37 mouse cellular contexts compared by ENCODE assay signal in the genomic region with DNA sequence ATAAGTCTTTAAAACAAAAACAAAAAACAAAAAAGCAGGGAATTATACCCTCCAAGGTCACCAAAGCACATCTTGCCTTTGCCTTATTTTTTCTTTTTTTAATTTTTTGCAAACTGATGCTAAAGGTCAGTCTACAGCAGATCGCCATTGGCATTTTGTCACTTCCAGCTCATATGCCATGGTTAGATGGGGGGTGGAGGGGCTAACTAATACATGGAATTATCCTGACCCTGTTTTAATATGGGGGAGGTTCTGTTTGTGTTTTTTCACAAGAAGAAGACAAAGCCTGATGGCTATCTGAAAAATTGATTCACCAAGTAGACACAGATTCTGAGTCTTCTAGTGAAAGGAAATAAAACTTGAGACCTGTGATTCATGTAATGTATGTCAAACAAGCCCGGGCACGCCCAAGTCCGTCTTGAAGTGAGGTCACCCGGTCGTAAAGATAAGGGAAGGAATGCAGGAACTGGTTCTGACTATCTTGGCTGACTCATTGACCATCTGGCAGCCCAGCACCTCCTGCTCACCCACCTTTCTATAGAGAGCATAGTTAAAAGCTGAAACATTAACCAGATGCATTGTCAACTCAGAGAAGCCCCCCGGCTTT. TPM values are rescaled to one million over a fixed set of nuclear protein-coding genes. Genes with fewer than 3 reads are reported as not detected.
A peak's percentile ranks its signal among the peaks of the same experiment; 100 is the strongest.
DNase-seq lines count a peak whose midpoint lies in the region; ATAC-seq and TF ChIP-seq lines count a peak whose summit lies in the region.
"Had no signal": no experiment of that assay in that cellular context is flagged by ENCODE, and none has a peak within 500 bp of the region (broad histone marks: within the 10 kb centered on the region; RNA-seq: fewer than 3 reads in every experiment).

No protein-coding gene starts in this region.

- no peak overlapping the region for H3K4me3 ChIP-seq in liver, embryonic 12.5 days
- no peak overlapping the region for H3K4me3 ChIP-seq in MEL (ENCODE audit: control insufficient read depth in 1 of 2, insufficient read depth in 1 of 2, low read depth in 2 of 2, low read length in 2 of 2)
- H3K4me3 ChIP-seq in intestine, embryonic 16.5 days (ENCODE audit: low read length), result no peak overlapping the region
- H3K4me3 ChIP-seq: forebrain, embryonic 13.5 days; heart, embryonic 10.5 days; hindbrain, embryonic 13.5 days; liver, embryonic 15.5 days; lung, embryonic 15.5 days; megakaryocyte, embryonic 14.5 days; midbrain, embryonic 12.5 days; myocyte; neural tube, embryonic 12.5 days had no signal

- H3K36me3 ChIP-seq in liver, embryonic 12.5 days, result peaks cover 31% of the 10 kb centered on the region
- H3K36me3 ChIP-seq in MEL (ENCODE audit: control insufficient read depth in 1 of 2, insufficient read depth in 2 of 2, low read length in 2 of 2), result no peaks in the 10 kb centered on the region
- H3K36me3 ChIP-seq in intestine, embryonic 16.5 days (ENCODE audit: control insufficient read depth, insufficient read depth, low read length), result peaks cover 38% of the 10 kb centered on the region
- H3K36me3 ChIP-seq: liver, embryonic 15.5 days had no signal

- H3K79me2 ChIP-seq in MEL (ENCODE audit: control insufficient read depth, insufficient read depth, low read length, poor library complexity), result no peaks in the 10 kb centered on the region

- TF ChIP-seq POLR2A in MEL (IDR thresholded peaks at IDR 0.05; ENCODE audit: control insufficient read depth in 1 of 2, insufficient read depth in 1 of 2, low read depth in 1 of 2, low read length in 2 of 2, poor library complexity in 1 of 2), result no peak

- H3K27ac ChIP-seq in liver, embryonic 12.5 days, result no peak overlapping the region
- H3K27ac ChIP-seq in MEL (ENCODE audit: control insufficient read depth, low read depth, low read length), result no peak overlapping the region
- H3K27ac ChIP-seq in intestine, embryonic 16.5 days (ENCODE audit: low read length), result no peak overlapping the region
- H3K27ac ChIP-seq: forebrain, embryonic 13.5 days; heart, embryonic 10.5 days; hindbrain, embryonic 13.5 days; kidney, postnatal 0 days; liver, embryonic 15.5 days; lung, embryonic 15.5 days; midbrain, embryonic 12.5 days; neural tube, embryonic 12.5 days had no signal

- no peak for TF ChIP-seq CTCF in MEL (IDR thresholded peaks at IDR 0.05 in 2 of 3, conservative IDR thresholded peaks at IDR 0.05 in 1 of 3; ENCODE audit: control insufficient read depth in 1 of 3, insufficient read depth in 1 of 3, low read depth in 2 of 3, low read length in 3 of 3, poor library complexity in 1 of 3, severe bottlenecking in 1 of 3)

- no peaks in the 10 kb centered on the region for H3K27me3 ChIP-seq in liver, embryonic 12.5 days (replicated peaks)
- no peaks in the 10 kb centered on the region for H3K27me3 ChIP-seq in MEL (ENCODE audit: control insufficient read depth in 1 of 2, insufficient read depth in 2 of 2, low read length in 2 of 2)
- H3K27me3 ChIP-seq in intestine, embryonic 16.5 days (replicated peaks; ENCODE audit: control insufficient read depth, insufficient read depth, low read length), result no peaks in the 10 kb centered on the region
- H3K27me3 ChIP-seq: forebrain, embryonic 13.5 days; hindbrain, embryonic 13.5 days; liver, embryonic 15.5 days; lung, embryonic 15.5 days; megakaryocyte, embryonic 14.5 days; midbrain, embryonic 12.5 days; neural tube, embryonic 12.5 days had no signal

- 29% methylated on average over 7 of the region's 7 CpGs for WGBS in liver, embryonic 12.5 days (ENCODE audit: insufficient replicate concordance)
- WGBS in intestine, embryonic 16.5 days, result 43% methylated on average over 7 of the region's 7 CpGs

- no peak for TF ChIP-seq EP300 in MEL (IDR thresholded peaks at IDR 0.05; ENCODE audit: low read depth in 1 of 2, low read length in 2 of 2)

- no peak for TF ChIP-seq RAD21 in MEL (IDR thresholded peaks at IDR 0.05; ENCODE audit: low read depth, low read length)

- H3K9ac ChIP-seq in liver, embryonic 12.5 days, result no peak overlapping the region
- H3K9ac ChIP-seq in MEL (ENCODE audit: control insufficient read depth, low read depth, low read length, poor library complexity, severe bottlenecking), result no peak overlapping the region
- H3K9ac ChIP-seq in intestine, embryonic 16.5 days (ENCODE audit: low read depth, low read length), result no peak overlapping the region
- H3K9ac ChIP-seq: forebrain, embryonic 13.5 days; hindbrain, embryonic 13.5 days; liver, embryonic 15.5 days; lung, embryonic 15.5 days; midbrain, embryonic 12.5 days; neural tube, embryonic 12.5 days had no signal

- no peak overlapping the region for H3K4me2 ChIP-seq in liver, embryonic 12.5 days
- no peak overlapping the region for H3K4me2 ChIP-seq in intestine, embryonic 16.5 days (ENCODE audit: low read depth, low read length)
- H3K4me2 ChIP-seq: forebrain, embryonic 13.5 days; hindbrain, embryonic 13.5 days; liver, embryonic 15.5 days; lung, embryonic 15.5 days; midbrain, embryonic 12.5 days; neural tube, embryonic 12.5 days had no signal

- DNase-seq in liver (peak; percentile 10), 3134 (ENCODE audit: extremely low read depth, insufficient read length, low spot score) (peak; percentile 40), MEL (ENCODE audit: low read depth, low spot score) (peak; percentile 11)
- DNase-seq in frontal cortex, postnatal 36 days (ENCODE audit: low spot score in 2 of 2), result no peak
- DNase-seq in right cerebral cortex, postnatal 10 days (ENCODE audit: low spot score in 2 of 2), result no peak
- DNase-seq: adrenal gland, adult 8-10 months; B cell, adult 2 months; cerebellum, adult 2 months; cerebellum, postnatal 25 days; gastrocnemius, postnatal 14 days; heart, postnatal 4 days; kidney, adult 8-10 months; kidney, postnatal 4 days; left cerebral cortex, postnatal 4 days had no signal

- no peaks in the 10 kb centered on the region for H3K9me3 ChIP-seq in liver, embryonic 12.5 days (replicated peaks)
- H3K9me3 ChIP-seq in MEL (replicated peaks; ENCODE audit: insufficient read depth, low read length), result no peaks in the 10 kb centered on the region
- H3K9me3 ChIP-seq in intestine, embryonic 16.5 days (ENCODE audit: control insufficient read depth, low read length), result 0 out of 2 replicates have a peak, but pooled peaks cover 4% of the 10 kb centered on the region
- H3K9me3 ChIP-seq: heart, embryonic 10.5 days; liver, embryonic 15.5 days had no signal

- H3K4me1 ChIP-seq in liver, embryonic 12.5 days, result no peaks in the 10 kb centered on the region
- H3K4me1 ChIP-seq in MEL (ENCODE audit: control insufficient read depth in 1 of 2, insufficient read depth in 2 of 2, low read length in 2 of 2), result no peaks in the 10 kb centered on the region
- no peaks in the 10 kb centered on the region for H3K4me1 ChIP-seq in intestine, embryonic 16.5 days (ENCODE audit: control insufficient read depth, insufficient read depth, low read length)
- H3K4me1 ChIP-seq: forebrain, embryonic 13.5 days; heart, embryonic 10.5 days; hindbrain, embryonic 13.5 days; liver, embryonic 15.5 days; lung, embryonic 15.5 days; megakaryocyte, embryonic 14.5 days; midbrain, embryonic 12.5 days; neural tube, embryonic 12.5 days had no signal

- no peak; the same call in 1 of the 2 replicates for ATAC-seq in liver, embryonic 12.5 days
- peak; percentile 82 for ATAC-seq in intestine, embryonic 16.5 days
- no peak for ATAC-seq in granulocyte monocyte progenitor cell, adult 5-6 weeks (replicated peaks; ENCODE audit: poor library complexity, severe bottlenecking)
- ATAC-seq: forebrain, embryonic 13.5 days had no signal

TF ChIP-seq in MEL, 35 proteins besides CTCF, POLR2A, EP300 and RAD21:
- TF ChIP-seq TAL1 (IDR thresholded peaks at IDR 0.05; ENCODE audit: low read length) (peak; percentile 12; the same call in 1 of the 2 replicates), RCOR1 (IDR thresholded peaks at IDR 0.05; ENCODE audit: low read depth, low read length) (no peak), HCFC1 (IDR thresholded peaks at IDR 0.05; ENCODE audit: low read depth, low read length) (no peak)

RNA-seq across cellular contexts. Expression of a gene that starts 30.8 kb away (rescaled TPM):
- 0.82 and 1.2 TPM in 2 replicates for polyA plus RNA-seq in liver, embryonic 12.5 days (2016; fragmentation: Nextera tagmentation; extraction: Ambion mirVana)
- not detected in 2 replicates for total RNA-seq in MEL (2012; rRNA removed)
- polyA plus RNA-seq in MEL (2012; ENCODE audit: insufficient read depth in 1 of 2, insufficient read length in 2 of 2, low read depth in 1 of 2, low replicate concordance in 2 of 2, missing spikeins in 1 of 2), result not detected
- 4.8 and 5.3 TPM in 2 replicates for polyA plus RNA-seq in intestine, embryonic 16.5 days (2015; fragmentation: Nextera tagmentation; extraction: Ambion mirVana)
- 0.64 TPM in 1 of 2 replicates, not detected in the other for total RNA-seq in granulocyte monocyte progenitor cell, adult 5-6 weeks (2014; fragmentation: Nextera tagmentation)
- total RNA-seq in granulocyte monocyte progenitor cell, adult 5-6 weeks (2017), result not detected in 2 replicates

RNA-seq across cellular contexts. Expression of a gene that starts 49.4 kb away (rescaled TPM):
- polyA plus RNA-seq in liver, embryonic 12.5 days (2016; fragmentation: Nextera tagmentation; extraction: Ambion mirVana), result not detected in 2 replicates
- not detected in 2 replicates for total RNA-seq in MEL (2012; rRNA removed)
- not detected for polyA plus RNA-seq in MEL (2012; ENCODE audit: insufficient read depth in 1 of 2, insufficient read length in 2 of 2, low read depth in 1 of 2, low replicate concordance in 2 of 2, missing spikeins in 1 of 2)
- polyA plus RNA-seq in intestine, embryonic 16.5 days (2015; fragmentation: Nextera tagmentation; extraction: Ambion mirVana), result not detected in 2 replicates
- not detected in 2 replicates for total RNA-seq in granulocyte monocyte progenitor cell, adult 5-6 weeks (2014; fragmentation: Nextera tagmentation)
- total RNA-seq in granulocyte monocyte progenitor cell, adult 5-6 weeks (2017), result not detected in 2 replicates
- total RNA-seq: adrenal gland, adult 8-10 months; adrenal gland, postnatal 4 days; ES-E14; gastrocnemius, postnatal 14 days; heart, postnatal 4 days; layer of hippocampus, adult 8-10 months; layer of hippocampus, postnatal 25 days; left cerebral cortex, postnatal 4 days; midbrain, postnatal 0 days had no signal
- polyA plus RNA-seq: cerebellum, adult 2 months; embryonic facial prominence, embryonic 11.5 days; forebrain, embryonic 13.5 days; heart, embryonic 10.5 days; heart, embryonic 16.5 days; hindbrain, embryonic 13.5 days; kidney, postnatal 0 days; limb, embryonic 14.5 days; liver, embryonic 15.5 days; lung, embryonic 15.5 days; midbrain, embryonic 12.5 days; midbrain, postnatal 0 days; myocyte; neural tube, embryonic 12.5 days; testis, adult 2 months; thymus, postnatal 0 days had no signal

Comparison
In these comparisons a context has a peak if more than half of its experiments do, and no peak if none do; other contexts are left out.
1. DNase-seq: peak in liver (single experiment), 3134 (single experiment) and MEL (single experiment); none in frontal cortex, postnatal 36 days (0 of 2) and right cerebral cortex, postnatal 10 days (0 of 2).